Mouse (Mus musculus) NIH3T3 (cell line): ENCODE results near the gene Atp8a2.

Experiments
- DNase-seq: peaks from one replicate; pipeline ENCODE4 v3.0.0-alpha.2; 2012; ENCODE audit warnings: low read depth

Gene Atp8a2

GRCm38 (mm10) chr14:60196884-60197283, at the start of gene Atp8a2:
TSS of gene Atp8a2 (minus strand) at chr14:60197179.
- DNase-seq = no peak

- DNase-seq = no peak
Observed at GRCm38 (mm10) chr14:60238551-60238950, 41.6 kb upstream of the Atp8a2 start.

- DNase-seq = no peak
Observed at GRCm38 (mm10) chr14:60219886-60220285, 22.9 kb upstream of the Atp8a2 start.

- no peak for DNase-seq
Observed at GRCm38 (mm10) chr14:60217616-60218015, 20.6 kb upstream of the Atp8a2 start.

- DNase-seq = no peak
Observed at GRCm38 (mm10) chr14:60216125-60216524, 19.1 kb upstream of the Atp8a2 start.

- DNase-seq = no peak
Observed at GRCm38 (mm10) chr14:60215000-60215399, 18.0 kb upstream of the Atp8a2 start.

- no peak for DNase-seq
Observed at GRCm38 (mm10) chr14:60214040-60214439, 17.1 kb upstream of the Atp8a2 start.

GRCm38 (mm10) chr14:60209166-60209565, 12.2 kb upstream of the Atp8a2 start:
- no peak for DNase-seq

GRCm38 (mm10) chr14:60204993-60205392, 8.0 kb upstream of the Atp8a2 start:
- no peak for DNase-seq

- DNase-seq = no peak
Observed at GRCm38 (mm10) chr14:60195999-60196398, 980 bp downstream of the Atp8a2 start.

- no peak for DNase-seq
Observed at GRCm38 (mm10) chr14:60194606-60195005, 2.4 kb downstream of the Atp8a2 start.

- no peak for DNase-seq
Observed at GRCm38 (mm10) chr14:60189771-60190170, 7.2 kb downstream of the Atp8a2 start.

- DNase-seq = no peak
Observed at GRCm38 (mm10) chr14:60188201-60188825, 8.7 kb downstream of the Atp8a2 start.

- no peak for DNase-seq
Observed at GRCm38 (mm10) chr14:60181306-60181705, 15.7 kb downstream of the Atp8a2 start.

GRCm38 (mm10) chr14:60178571-60178955, 18.4 kb downstream of the Atp8a2 start:
- no peak for DNase-seq

- no peak for DNase-seq
Observed at GRCm38 (mm10) chr14:60177614-60178570, 19.1 kb downstream of the Atp8a2 start.

GRCm38 (mm10) chr14:60176891-60177613, 19.9 kb downstream of the Atp8a2 start:
- no peak for DNase-seq

- DNase-seq = no peak
Observed at GRCm38 (mm10) chr14:60176469-60176890, 20.5 kb downstream of the Atp8a2 start.

- DNase-seq = no peak
Observed at GRCm38 (mm10) chr14:60172286-60173055, 24.5 kb downstream of the Atp8a2 start.

- no peak for DNase-seq
Observed at GRCm38 (mm10) chr14:60170845-60171610, 26.0 kb downstream of the Atp8a2 start.

- no peak for DNase-seq
Observed at GRCm38 (mm10) chr14:60163367-60163766, 33.6 kb downstream of the Atp8a2 start.
